Mouse (Mus musculus) myocyte (in vitro differentiated cells): ENCODE results near the gene Grin2a. TPM values are rescaled to one million over a fixed set of nuclear protein-coding genes. Genes with fewer than 3 reads are reported as not detected.

Source experiments
- H3K27me3 ChIP-seq: one replicate; pipeline ENCODE4 v1.6.1; 2011; ENCODE audit not compliant: control insufficient read depth, insufficient read depth, insufficient read length
- H3K36me3 ChIP-seq: one replicate; pipeline ENCODE4 v1.6.1; 2011; ENCODE audit not compliant: control insufficient read depth, insufficient read depth
- H3K4me2 ChIP-seq: one replicate; pipeline ENCODE4 v1.6.1; 2011; ENCODE audit warnings: low read depth, control low read depth
- H3K4me3 ChIP-seq: one replicate; pipeline ENCODE4 v1.5.1; 2011; ENCODE audit warnings: mild to moderate bottlenecking, control low read depth, moderate library complexity
- H3K79me2 ChIP-seq: one replicate; pipeline ENCODE4 v1.6.1; 2011; ENCODE audit not compliant: control insufficient read depth, insufficient read depth
- H3ac ChIP-seq: one replicate; pipeline ENCODE4 v1.6.1; 2011; ENCODE audit not compliant: control insufficient read depth, insufficient read length
- CEBPB ChIP-seq: IDR thresholded peaks from 2 replicates; pipeline ENCODE4 v1.6.1; 2011; ENCODE audit warnings: mild to moderate bottlenecking, moderate library complexity; ENCODE audit not compliant: poor library complexity, insufficient read depth, severe bottlenecking
- E2F4 ChIP-seq: IDR thresholded peaks from one replicate; pipeline ENCODE4 v1.6.1; 2011; ENCODE audit warnings: mild to moderate bottlenecking, control low read depth, moderate library complexity; ENCODE audit not compliant: insufficient read depth
- MAX ChIP-seq: IDR thresholded peaks from one replicate; pipeline ENCODE4 v1.6.1; 2011; ENCODE audit warnings: low read depth, mild to moderate bottlenecking, control low read depth
- MYOD1 ChIP-seq, 3 experiments: IDR thresholded peaks; one replicate each; pipeline ENCODE4 v1.6.1; 2011; ENCODE audit warnings: control low read depth in 2 of 3, low read depth in 2 of 3, mild to moderate bottlenecking in 2 of 3, moderate library complexity in 1 of 3; ENCODE audit not compliant: insufficient read length in 2 of 3, control insufficient read depth in 1 of 3
- MYOG ChIP-seq, 3 experiments: IDR thresholded peaks; one replicate each; pipeline ENCODE4 v1.6.1; 2011; ENCODE audit warnings: control low read depth in 2 of 3, low read depth in 2 of 3, mild to moderate bottlenecking in 2 of 3; ENCODE audit not compliant: insufficient read length in 2 of 3, control insufficient read depth in 1 of 3, insufficient read depth in 1 of 3
- POLR2A ChIP-seq: IDR thresholded peaks from one replicate; pipeline ENCODE4 v1.6.1; 2011; ENCODE audit warnings: low read depth, mild to moderate bottlenecking, control low read depth, moderate library complexity; ENCODE audit not compliant: insufficient read length
- POLR2AphosphoS2 ChIP-seq: IDR thresholded peaks from one replicate; pipeline ENCODE4 v1.6.1; 2011; ENCODE audit warnings: low read depth, control low read depth; ENCODE audit not compliant: insufficient read length
- REST ChIP-seq: IDR thresholded peaks from one replicate; pipeline ENCODE4 v1.6.1; 2011; ENCODE audit warnings: mild to moderate bottlenecking, control low read depth, moderate library complexity; ENCODE audit not compliant: insufficient read depth, insufficient read length
- SRF ChIP-seq: IDR thresholded peaks from one replicate; pipeline ENCODE4 v1.6.1; 2011; ENCODE audit warnings: low read depth; ENCODE audit not compliant: control insufficient read depth, insufficient read length
- TCF12 ChIP-seq: IDR thresholded peaks from one replicate; pipeline ENCODE4 v1.6.1; 2011; ENCODE audit warnings: mild to moderate bottlenecking, control low read depth; ENCODE audit not compliant: poor library complexity, insufficient read depth, severe bottlenecking
- TCF3 ChIP-seq: IDR thresholded peaks from one replicate; pipeline ENCODE4 v1.6.1; 2011; ENCODE audit warnings: low read depth, control low read depth; ENCODE audit not compliant: insufficient read length
- USF1 ChIP-seq: IDR thresholded peaks from one replicate; pipeline ENCODE4 v1.6.1; 2011; ENCODE audit warnings: low read depth, mild to moderate bottlenecking, control low read depth, moderate library complexity
- polyA plus RNA-seq: library from polyadenylated mRNA; unstranded; fragments of >200 nt; fragmentation: generic; extraction: Trizol; gene quantifications from one replicate; pipeline ENCODE4 v1.2.1, GENCODE M21; 2012; ENCODE audit warnings: missing spikeins

The Grin2a gene
- polyA plus RNA-seq, 1 experiment, result 0.01 TPM

DNA sequence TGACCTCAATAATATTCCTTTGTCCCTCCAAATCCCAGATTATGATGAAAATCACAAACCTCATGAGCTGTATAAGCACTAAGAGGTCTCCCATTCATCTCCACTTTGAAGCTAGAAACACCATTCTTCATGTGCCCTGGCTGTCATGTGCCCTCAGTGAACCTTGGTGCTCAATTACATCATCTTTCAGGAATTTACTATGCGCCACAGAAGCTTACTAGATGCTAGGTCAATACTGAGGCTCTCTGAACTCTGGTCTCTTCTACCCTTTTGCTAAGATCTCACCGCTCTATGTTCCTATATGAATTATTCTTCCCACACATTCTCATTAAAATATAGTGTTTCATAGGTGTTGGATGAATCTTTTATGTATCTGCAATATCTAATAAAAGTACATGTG is 387.9 kb downstream of the Grin2a start:
- H3K27me3 ChIP-seq, result no peaks in the 10 kb centered on the region
- H3ac ChIP-seq, result no peak overlapping the region
- no peaks in the 10 kb centered on the region for H3K79me2 ChIP-seq
- H3K4me3 ChIP-seq, result no peak overlapping the region
- no peaks in the 10 kb centered on the region for H3K36me3 ChIP-seq
- no peak for TF ChIP-seq CEBPB
- TF ChIP-seq MYOG (IDR thresholded peaks at IDR 0.05; ENCODE audit: control insufficient read depth in 1 of 3, insufficient read depth in 1 of 3, insufficient read length in 2 of 3, low read depth in 2 of 3), result no peak
- no peak overlapping the region for H3K4me2 ChIP-seq

DNA sequence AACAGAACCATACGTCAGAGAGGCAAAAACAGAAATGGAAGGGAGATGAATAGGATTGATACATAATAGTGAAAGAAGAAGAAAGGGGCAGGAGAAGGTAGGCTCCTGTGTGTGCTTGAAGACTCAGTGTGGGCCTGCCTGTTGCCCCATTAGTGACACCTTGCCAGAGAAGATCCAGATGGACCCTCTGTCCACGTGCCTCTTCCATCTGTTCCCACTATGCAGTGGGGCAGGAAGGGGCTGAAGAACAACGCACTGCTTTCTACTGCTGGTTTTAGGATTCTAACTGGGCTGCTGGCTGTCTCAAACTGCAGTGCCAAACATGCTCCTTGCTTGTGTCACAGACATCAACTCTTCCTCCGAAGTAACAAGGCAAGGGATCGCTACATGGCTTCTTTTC is 391.4 kb downstream of the Grin2a start:
- Histone ChIP-seq H3ac (no peak overlapping the region), H3K4me3 (no peak overlapping the region), H3K36me3 (no peaks in the 10 kb centered on the region), H3K4me2 (no peak overlapping the region), H3K27me3 (no peaks in the 10 kb centered on the region), H3K79me2 (no peaks in the 10 kb centered on the region)
- TF ChIP-seq MAX (no peak), CEBPB (no peak), REST (no peak), POLR2A (no peak), MYOG (IDR thresholded peaks at IDR 0.05; ENCODE audit: control insufficient read depth in 1 of 3, insufficient read depth in 1 of 3, insufficient read length in 2 of 3, low read depth in 2 of 3) (no peak), TCF3 (no peak)

- Histone ChIP-seq H3K27me3 (no peaks in the 10 kb centered on the region), H3K4me2 (no peak overlapping the region), H3ac (no peak overlapping the region), H3K36me3 (no peaks in the 10 kb centered on the region), H3K79me2 (no peaks in the 10 kb centered on the region), H3K4me3 (no peak overlapping the region)
- TF ChIP-seq CEBPB (no peak), REST (no peak), MYOG (IDR thresholded peaks at IDR 0.05; ENCODE audit: control insufficient read depth in 1 of 3, insufficient read depth in 1 of 3, insufficient read length in 2 of 3, low read depth in 2 of 3) (no peak), E2F4 (no peak), POLR2AphosphoS2 (no peak), POLR2A (no peak), MAX (no peak), TCF12 (no peak), USF1 (no peak), MYOD1 (IDR thresholded peaks at IDR 0.05; ENCODE audit: control insufficient read depth in 1 of 3, insufficient read length in 2 of 3, low read depth in 2 of 3) (no peak), TCF3 (no peak)
These were observed 392.8 kb downstream of the Grin2a start for GRCm38 (mm10) chr16:9602579-9602978.

DNA sequence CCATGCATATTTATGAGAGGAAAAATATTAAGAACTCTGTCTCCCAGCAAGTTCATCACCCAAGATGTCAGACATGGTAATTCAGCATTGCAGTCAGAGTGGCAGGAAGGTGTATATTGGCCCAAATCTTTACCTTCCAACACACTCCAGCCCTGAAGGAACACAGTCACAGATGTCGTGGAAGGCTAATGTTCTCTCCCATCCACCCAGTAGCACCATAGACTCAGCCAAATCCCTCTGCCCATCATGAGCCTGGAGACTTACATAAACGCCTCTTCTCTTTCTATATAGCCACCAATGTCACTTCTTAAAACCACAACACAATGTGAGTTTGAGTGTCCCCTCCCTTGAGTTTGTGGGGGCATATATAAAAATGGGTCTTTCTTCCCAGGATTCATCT is 406.2 kb downstream of the Grin2a start:
- Histone ChIP-seq H3K36me3 (no peaks in the 10 kb centered on the region), H3ac (no peak overlapping the region), H3K4me3 (no peak overlapping the region), H3K79me2 (no peaks in the 10 kb centered on the region), H3K4me2 (no peak overlapping the region), H3K27me3 (no peaks in the 10 kb centered on the region)
- TF ChIP-seq SRF (no peak), USF1 (no peak), REST (no peak), MYOG (IDR thresholded peaks at IDR 0.05; ENCODE audit: control insufficient read depth in 1 of 3, insufficient read depth in 1 of 3, insufficient read length in 2 of 3, low read depth in 2 of 3) (no peak), E2F4 (no peak), CEBPB (no peak), TCF12 (no peak), POLR2AphosphoS2 (no peak)

GRCm38 (mm10) chr16:9588431-9588830 is 406.9 kb downstream of the Grin2a start:
- no peak overlapping the region for H3ac ChIP-seq
- no peak overlapping the region for H3K4me3 ChIP-seq
- no peak for TF ChIP-seq POLR2AphosphoS2
- no peak for TF ChIP-seq REST
- TF ChIP-seq TCF3, result no peak
- TF ChIP-seq TCF12, result no peak
- TF ChIP-seq MYOD1 (IDR thresholded peaks at IDR 0.05; ENCODE audit: control insufficient read depth in 1 of 3, insufficient read length in 2 of 3, low read depth in 2 of 3), result no peak
- no peak for TF ChIP-seq MAX
- TF ChIP-seq USF1, result no peak
- TF ChIP-seq CEBPB, result no peak
- no peak for TF ChIP-seq POLR2A
- TF ChIP-seq MYOG (IDR thresholded peaks at IDR 0.05; ENCODE audit: control insufficient read depth in 1 of 3, insufficient read depth in 1 of 3, insufficient read length in 2 of 3, low read depth in 2 of 3), result no peak
- no peak for TF ChIP-seq SRF
- TF ChIP-seq E2F4, result no peak
- H3K4me2 ChIP-seq, result no peak overlapping the region
- no peaks in the 10 kb centered on the region for H3K36me3 ChIP-seq
- H3K79me2 ChIP-seq, result no peaks in the 10 kb centered on the region
- no peaks in the 10 kb centered on the region for H3K27me3 ChIP-seq
